Mouse (Mus musculus) 416B (cell line): ENCODE data around the gene Ntrk2.
"Not testable (repeated sequence)": the region's sequence is repeated elsewhere in the genome, so short reads cannot be mapped to it uniquely, and the experiment has no call there.

Experiments used
- DNase-seq: peaks from one replicate; pipeline ENCODE4 v3.0.0; 2011; ENCODE audit warnings: low read depth

The Ntrk2 gene

DNA sequence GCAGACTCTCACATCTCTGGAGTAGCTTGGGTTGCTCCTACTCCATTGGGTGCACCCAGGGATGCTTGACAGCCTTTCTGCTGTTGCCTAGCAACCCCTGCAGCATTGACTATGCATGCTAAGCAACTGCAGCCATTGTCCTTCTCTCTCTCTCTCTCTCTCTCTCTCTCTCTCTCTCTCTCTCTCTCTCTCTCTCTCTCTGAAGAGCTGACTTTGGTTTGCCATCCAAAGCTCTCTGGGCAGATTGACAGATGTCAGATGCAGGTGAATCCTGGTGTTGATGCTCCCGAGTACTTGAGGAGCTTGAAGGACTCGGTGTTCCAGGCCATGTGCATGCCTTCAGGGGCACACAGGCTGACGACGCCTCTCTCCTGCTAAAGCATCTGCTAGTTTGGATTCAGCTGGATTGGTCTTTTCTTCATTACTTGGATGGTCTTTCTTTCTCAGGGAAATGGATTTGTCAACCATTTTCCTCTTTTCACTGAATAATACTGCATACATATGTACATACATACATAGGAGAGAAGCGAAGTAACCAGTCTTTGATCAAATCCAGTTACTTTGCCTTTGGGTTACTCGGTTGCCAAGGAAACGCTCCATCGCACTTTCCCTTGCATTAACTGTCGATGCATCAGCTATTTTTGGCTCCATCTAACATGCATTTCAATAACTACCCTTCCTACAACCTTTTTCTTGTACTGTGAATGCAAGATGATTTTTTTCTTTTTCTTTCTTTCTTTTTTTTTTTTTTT lies 234.8 kb downstream of the Ntrk2 start:
- DNase-seq = no peak

GRCm38 (mm10) chr13:59052188-59052587 lies 245.8 kb downstream of the Ntrk2 start:
- no peak for DNase-seq

DNA sequence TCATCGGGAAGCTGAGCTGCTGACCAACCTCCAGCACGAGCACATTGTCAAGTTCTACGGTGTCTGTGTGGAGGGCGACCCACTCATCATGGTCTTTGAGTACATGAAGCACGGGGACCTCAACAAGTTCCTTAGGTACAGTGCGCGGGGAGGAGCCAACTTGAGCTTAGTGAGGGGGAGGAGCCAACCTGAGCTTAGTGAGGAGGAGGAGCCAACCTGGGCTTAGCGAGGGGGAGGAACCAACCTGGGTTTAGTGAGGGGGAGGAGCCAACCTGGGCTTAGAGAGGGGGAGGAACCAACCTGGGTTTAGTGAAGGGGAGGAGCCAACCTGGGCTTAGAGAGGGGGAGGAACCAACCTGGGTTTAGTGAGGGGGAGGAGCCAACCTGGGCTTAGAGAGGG lies 248.0 kb downstream of the Ntrk2 start:
- not testable (repeated sequence) for DNase-seq

- no peak for DNase-seq
Measured at GRCm38 (mm10) chr13:59056859-59057258, 250.5 kb downstream of the Ntrk2 start.

DNA sequence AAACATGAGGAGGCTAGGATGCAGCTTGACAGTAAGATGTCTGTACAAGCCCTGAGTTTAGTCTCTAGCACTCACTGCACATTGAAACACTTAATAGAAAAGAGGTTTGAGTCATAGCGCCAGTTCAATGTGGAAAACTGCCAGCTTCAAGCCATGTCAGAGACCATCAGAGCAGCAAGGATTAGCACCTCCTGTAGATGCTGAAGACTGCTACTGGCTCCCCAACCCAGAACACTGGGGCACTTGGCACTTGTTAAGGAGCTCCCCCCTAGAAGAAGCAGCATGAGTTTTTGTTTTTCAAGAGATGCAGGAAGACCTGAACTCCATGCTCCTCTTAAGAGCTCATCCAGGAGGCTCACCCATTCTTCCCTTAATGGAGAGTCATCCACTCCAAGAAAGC lies 251.5 kb downstream of the Ntrk2 start:
- no peak for DNase-seq

GRCm38 (mm10) chr13:59059118-59059517 lies 252.7 kb downstream of the Ntrk2 start:
- DNase-seq = no peak

GRCm38 (mm10) chr13:59065677-59066076 lies 259.3 kb downstream of the Ntrk2 start:
- DNase-seq = no peak

GRCm38 (mm10) chr13:59073635-59074256 lies 267.4 kb downstream of the Ntrk2 start:
- DNase-seq = no peak

DNA sequence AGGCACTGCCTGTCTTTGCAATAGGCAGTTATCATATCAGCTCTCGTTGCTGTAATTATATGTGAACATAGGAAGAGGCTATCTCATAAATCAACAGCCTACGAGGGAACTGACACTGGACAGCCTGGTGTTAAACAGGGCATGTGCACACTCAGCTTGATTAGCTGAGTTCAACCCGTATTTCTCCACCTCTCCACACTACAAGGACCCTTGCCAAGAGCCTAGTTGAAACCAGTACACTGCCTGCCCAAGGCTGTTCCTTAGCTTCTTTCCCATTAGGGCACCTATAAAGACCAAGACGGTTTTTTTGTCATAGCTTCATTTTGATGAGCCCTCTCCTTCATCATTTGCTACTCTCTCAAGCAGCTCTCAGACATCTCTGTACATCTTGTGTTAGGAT lies 270.1 kb downstream of the Ntrk2 start:
- no peak for DNase-seq

DNA sequence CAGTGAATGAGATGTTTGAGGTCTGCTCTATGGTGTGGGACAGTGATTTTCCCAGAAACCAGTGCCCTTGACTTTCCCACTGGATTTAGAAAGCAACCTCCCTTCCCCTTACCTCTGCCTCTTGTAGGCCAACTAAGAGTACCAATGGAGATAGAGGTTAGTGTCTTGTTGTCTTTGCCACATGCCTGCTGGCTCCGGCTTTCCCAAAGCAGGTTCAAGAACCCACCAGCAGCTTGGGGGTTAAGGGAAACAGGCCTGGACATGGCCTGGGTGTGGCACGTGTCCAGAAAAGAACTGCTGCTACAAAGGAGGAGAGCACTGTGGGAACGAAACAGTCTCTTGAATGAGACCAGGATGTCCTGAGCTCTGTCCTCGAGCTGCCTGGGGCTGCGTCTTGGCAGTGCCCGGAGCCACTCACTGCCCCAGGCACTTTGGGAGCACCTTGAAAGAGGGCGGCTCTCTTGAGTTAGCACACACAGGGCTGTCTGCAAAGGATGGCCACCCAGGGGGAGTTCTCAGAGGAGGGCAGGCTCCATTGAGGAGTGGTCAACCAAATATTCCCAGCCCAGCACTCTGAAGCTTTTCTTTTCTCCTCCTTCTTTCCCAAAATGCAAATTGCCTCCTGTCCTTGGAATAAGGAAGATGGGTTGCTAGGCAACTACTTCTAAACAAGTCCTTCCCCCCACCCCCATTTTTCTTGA lies 273.5 kb downstream of the Ntrk2 start:
- DNase-seq = no peak

GRCm38 (mm10) chr13:59080468-59080867 lies 274.1 kb downstream of the Ntrk2 start:
- DNase-seq = no peak

- DNase-seq = no peak
Measured at GRCm38 (mm10) chr13:59089016-59089415, 282.6 kb downstream of the Ntrk2 start.

DNA sequence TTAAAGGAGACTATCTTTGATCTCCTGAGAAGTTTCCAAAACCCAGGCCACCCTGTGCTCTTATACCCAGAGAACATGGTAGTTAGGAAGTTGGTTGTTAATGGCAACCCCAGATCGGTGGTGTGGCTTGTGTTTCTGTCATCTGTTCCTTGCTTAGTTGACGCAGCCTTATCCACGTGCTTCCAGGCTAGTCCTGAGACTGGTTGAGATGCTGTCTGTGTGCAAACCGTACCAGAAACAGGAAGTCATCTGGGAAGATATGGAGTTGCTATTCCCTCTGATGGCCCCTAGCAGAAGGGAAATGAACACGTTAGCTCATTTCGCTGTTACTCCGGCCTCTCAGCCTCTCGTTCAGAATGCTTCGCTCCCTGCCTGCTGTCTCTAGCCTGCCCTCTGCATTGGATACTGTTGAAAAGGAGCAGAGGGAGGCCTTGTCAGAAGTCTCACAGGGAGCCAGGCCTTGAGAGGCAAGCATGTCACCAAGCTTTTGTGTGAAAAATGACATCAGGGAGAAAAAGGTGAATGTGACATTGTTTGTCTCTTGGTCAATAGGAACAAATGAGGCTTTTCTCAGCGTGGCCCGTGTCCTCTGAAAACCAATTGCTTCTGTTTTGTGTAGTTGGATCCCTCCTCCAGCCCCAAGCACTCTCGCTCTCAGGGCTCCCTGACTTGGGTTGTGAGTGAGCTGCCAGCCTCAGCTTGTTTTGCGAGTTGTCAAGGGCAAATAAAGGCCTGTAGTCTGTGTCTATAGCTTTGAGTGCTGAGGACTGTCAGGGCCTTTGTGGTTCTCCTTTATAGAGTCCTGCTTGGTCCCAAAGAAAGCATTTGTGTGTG lies 285.0 kb downstream of the Ntrk2 start:
- no peak for DNase-seq

DNA sequence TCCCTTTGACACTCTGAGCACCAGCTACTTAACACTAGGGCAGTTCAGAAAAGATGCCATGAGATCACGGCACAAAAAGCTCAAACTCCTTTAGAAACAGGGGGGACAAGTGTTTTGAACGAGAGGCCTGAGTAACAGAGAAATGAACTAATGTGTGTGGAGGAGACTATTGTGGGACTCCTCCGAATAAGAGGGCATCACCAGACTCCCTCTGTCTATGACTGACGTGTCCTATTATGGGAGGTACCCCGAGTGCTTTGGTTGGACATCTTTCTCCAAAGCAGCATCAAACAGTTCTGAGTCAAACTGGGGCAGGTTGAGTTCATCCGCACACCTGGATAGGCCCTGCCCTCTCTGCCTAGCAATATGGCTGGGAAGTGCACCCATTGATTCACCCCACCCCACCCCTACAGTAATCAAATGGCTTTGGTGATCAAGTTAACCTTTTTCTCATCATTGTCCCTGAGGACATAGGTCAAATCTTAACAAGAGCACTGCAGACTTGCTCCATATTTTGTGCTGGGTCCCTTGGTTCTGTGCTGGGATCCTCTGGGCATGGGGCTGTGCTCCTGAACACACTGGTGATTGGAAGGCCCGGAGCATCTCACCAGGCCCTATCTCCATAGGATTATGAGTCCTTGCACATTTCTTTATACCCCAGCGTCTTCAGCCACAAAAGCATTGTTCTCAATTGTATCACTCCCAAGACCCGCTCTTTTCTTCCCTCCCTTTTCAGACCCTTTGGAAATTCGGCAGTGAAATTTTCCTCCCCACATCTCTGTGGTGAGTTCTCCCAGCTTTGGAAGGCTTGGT lies 285.9 kb downstream of the Ntrk2 start:
- DNase-seq = no peak

DNA sequence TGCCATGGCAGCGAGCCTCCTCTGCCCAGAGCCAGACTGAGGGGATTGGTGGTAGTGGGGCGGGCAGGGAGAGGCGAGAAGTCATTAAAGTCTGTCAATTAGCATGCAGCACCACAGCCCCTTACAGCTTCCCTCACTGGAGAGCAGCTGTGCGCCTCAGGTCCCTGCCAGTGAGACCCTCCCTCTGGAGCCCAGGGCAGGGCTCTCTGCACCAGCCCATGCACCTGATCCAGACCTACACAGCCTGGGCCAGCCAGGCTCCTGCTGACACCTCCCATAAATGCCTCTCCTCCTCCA lies 286.4 kb downstream of the Ntrk2 start:
- no peak for DNase-seq

DNA sequence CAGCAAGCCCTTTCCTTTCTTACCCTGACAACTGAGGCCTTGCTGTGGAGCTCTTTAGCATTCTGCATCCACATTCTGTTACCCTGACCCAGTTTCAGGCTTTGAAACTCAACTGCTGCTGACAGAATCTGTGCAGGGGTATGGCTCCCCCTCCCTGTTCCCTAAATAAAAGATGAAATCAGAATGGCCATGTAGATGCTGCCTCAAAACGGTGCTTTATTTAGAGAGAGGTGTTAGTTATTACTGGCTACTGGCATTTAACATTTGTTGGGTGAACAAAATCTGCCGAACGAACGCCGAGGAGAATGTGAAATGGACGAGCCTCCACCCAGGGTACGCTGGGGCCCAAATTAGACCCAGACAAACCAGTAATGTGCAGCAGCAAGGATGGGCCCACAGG lies 288.4 kb downstream of the Ntrk2 start:
- no peak for DNase-seq

GRCm38 (mm10) chr13:59095811-59096391 lies 289.5 kb downstream of the Ntrk2 start:
- no peak for DNase-seq

GRCm38 (mm10) chr13:59100086-59100485 lies 293.7 kb downstream of the Ntrk2 start:
- no peak for DNase-seq

DNA sequence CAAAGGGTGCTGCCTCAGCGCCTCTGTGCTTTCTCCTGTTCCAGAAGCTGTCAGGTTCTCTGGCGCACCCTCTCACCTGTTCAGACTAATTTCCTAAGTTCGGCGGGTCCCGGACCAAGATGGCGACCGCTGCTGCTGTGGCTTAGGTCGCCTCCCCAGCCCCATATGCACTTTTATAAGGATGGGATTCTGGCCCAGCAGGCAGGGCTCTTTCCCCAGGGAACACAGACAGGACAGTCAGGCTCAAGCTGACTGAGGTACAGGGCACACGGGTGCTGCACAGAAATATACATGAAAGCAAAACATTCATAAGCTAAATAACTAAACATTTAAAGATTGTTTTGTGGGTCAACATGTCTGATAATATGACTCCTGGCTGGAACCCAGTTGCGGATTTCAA lies 301.4 kb downstream of the Ntrk2 start:
- DNase-seq = not testable (repeated sequence)

GRCm38 (mm10) chr13:59110107-59110506 lies 303.7 kb downstream of the Ntrk2 start:
- no peak for DNase-seq

DNA sequence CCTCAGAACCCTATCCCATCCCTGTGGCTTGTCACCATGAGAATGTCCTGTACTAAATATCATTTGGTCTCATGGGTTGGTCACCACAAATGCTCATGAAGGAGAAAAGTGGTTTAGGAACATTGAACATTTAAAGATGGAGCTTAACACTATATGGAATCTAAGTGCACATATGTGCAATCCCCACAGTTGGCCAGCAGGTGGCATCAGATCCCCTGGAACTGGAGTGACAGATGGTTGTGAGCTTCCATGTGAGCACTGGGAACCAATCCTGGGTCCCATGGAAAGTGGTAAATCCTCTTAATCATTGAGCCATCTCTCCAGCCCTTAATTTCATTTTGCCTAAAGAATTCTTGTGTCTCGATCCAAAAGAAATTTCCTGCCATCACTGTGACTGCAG lies 308.3 kb downstream of the Ntrk2 start:
- no peak for DNase-seq
